Mouse (Mus musculus) leukemia stem cell, adult 10-12 weeks (primary cell): ENCODE results near the gene Ppp1r13l. TPM values are rescaled to one million over a fixed set of nuclear protein-coding genes. Genes with fewer than 3 reads are reported as not detected.

Experiments
- polyA plus RNA-seq: library from polyadenylated mRNA; stranded (reverse); fragments of >175 nt; gene quantifications from 2 replicates; pipeline ENCODE4 v1.2.3, GENCODE M21; 2012; ENCODE audit warnings: low replicate concordance

Ppp1r13l gene
- 19.1 and 23.9 TPM in 2 replicates for polyA plus RNA-seq

GRCm38 (mm10) chr7:19359299-19359891 is at the start of gene Ppp1r13l, which contains the start of gene Cd3eap:
TSS of gene Ppp1r13l (plus strand) at chr7:19359749.
TSS of gene Cd3eap (minus strand) at chr7:19359483.

GRCm38 (mm10) chr7:19309884-19310641 is 49.5 kb upstream of the Ppp1r13l start, which contains the start of gene Fosb:
TSS of gene Fosb (minus strand) at chr7:19310051.

GRCm38 (mm10) chr7:19344237-19344847 is 15.2 kb upstream of the Ppp1r13l start, which contains the start of gene Ercc1:
TSS of gene Ercc1 (plus strand) at chr7:19344778.

GRCm38 (mm10) chr7:19381377-19382165 is 22.0 kb downstream of the Ppp1r13l start, which contains the start of gene Ercc2:
TSS of gene Ercc2 (plus strand) at chr7:19382010.

GRCm38 (mm10) chr7:19403731-19404296 is 44.3 kb downstream of the Ppp1r13l start, which contains the start of gene Klc3:
TSS of gene Klc3 (minus strand) at chr7:19404104.

GRCm38 (mm10) chr7:19404476-19404875 is 44.9 kb downstream of the Ppp1r13l start, which contains the start of gene Ckm:
TSS of gene Ckm (plus strand) at chr7:19404776.

Other genes with a start within 250 kb of the Ppp1r13l start
- gene Gm4969, start 241.4 kb upstream of the Ppp1r13l start, polyA plus RNA-seq = 0.07 TPM in 1 of 2 replicates, not detected in the other
- gene Fbxo46, start 239.9 kb upstream of the Ppp1r13l start, polyA plus RNA-seq = 28.1 and 39.2 TPM in 2 replicates
- 9.8 and 13.7 TPM in 2 replicates for gene Qpctl, start 210.5 kb upstream of the Ppp1r13l start, polyA plus RNA-seq
- 24.1 and 39.0 TPM in 2 replicates for gene Snrpd2, start 210.0 kb upstream of the Ppp1r13l start, polyA plus RNA-seq
- gene Gipr, start 193.6 kb upstream of the Ppp1r13l start, polyA plus RNA-seq = 0.07 TPM in 1 of 2 replicates, not detected in the other
- gene Eml2, start 183.3 kb upstream of the Ppp1r13l start, polyA plus RNA-seq = 6.5 and 12.1 TPM in 2 replicates
- gene Gpr4, start 147.2 kb upstream of the Ppp1r13l start, polyA plus RNA-seq = 0.88 and 1.3 TPM in 2 replicates
- 10.7 and 15.7 TPM in 2 replicates for gene Opa3, start 131.4 kb upstream of the Ppp1r13l start, polyA plus RNA-seq
- gene Vasp, start 87.9 kb upstream of the Ppp1r13l start, polyA plus RNA-seq = 240 and 739 TPM in 2 replicates
- 0.62 and 1.2 TPM in 2 replicates for gene Ppm1n, start 79.7 kb upstream of the Ppp1r13l start, polyA plus RNA-seq
- 0.57 and 1.1 TPM in 2 replicates for gene Rtn2, start 77.1 kb upstream of the Ppp1r13l start, polyA plus RNA-seq
- 1.1 and 5.9 TPM in 2 replicates for gene Fosb, start 49.7 kb upstream of the Ppp1r13l start, polyA plus RNA-seq
- gene Ercc1, start 15.0 kb upstream of the Ppp1r13l start, polyA plus RNA-seq = 21.3 and 28.9 TPM in 2 replicates
- 35.9 and 52.0 TPM in 2 replicates for gene Cd3eap, start 266 bp upstream of the Ppp1r13l start, polyA plus RNA-seq
- 43.1 and 62.1 TPM in 2 replicates for gene Ercc2, start 22.3 kb downstream of the Ppp1r13l start, polyA plus RNA-seq
- gene Klc3, start 44.4 kb downstream of the Ppp1r13l start, polyA plus RNA-seq = 1.8 and 4.2 TPM in 2 replicates
- gene Ckm, start 45.0 kb downstream of the Ppp1r13l start, polyA plus RNA-seq = 0.33 and 0.72 TPM in 2 replicates
- gene Mark4, start 99.1 kb downstream of the Ppp1r13l start, polyA plus RNA-seq = 18.3 and 53.5 TPM in 2 replicates
- 0.96 and 3.4 TPM in 2 replicates for gene Exoc3l2, start 103.6 kb downstream of the Ppp1r13l start, polyA plus RNA-seq
- gene Bloc1s3, start 148.6 kb downstream of the Ppp1r13l start, polyA plus RNA-seq = 5.1 and 6.1 TPM in 2 replicates
- gene Trappc6a, start 148.6 kb downstream of the Ppp1r13l start, polyA plus RNA-seq = 53.1 and 54.0 TPM in 2 replicates
- 0.13 and 0.14 TPM in 2 replicates for gene Nkpd1, start 158.1 kb downstream of the Ppp1r13l start, polyA plus RNA-seq
- gene Ppp1r37, start 203.3 kb downstream of the Ppp1r13l start, polyA plus RNA-seq = 143 and 152 TPM in 2 replicates
- 10.0 and 11.1 TPM in 2 replicates for gene Zfp296, start 217.5 kb downstream of the Ppp1r13l start, polyA plus RNA-seq
- 22.7 and 43.0 TPM in 2 replicates for gene Gemin7, start 217.8 kb downstream of the Ppp1r13l start, polyA plus RNA-seq
- 117 and 363 TPM in 2 replicates for gene Clasrp, start 244.7 kb downstream of the Ppp1r13l start, polyA plus RNA-seq